ENCODE assay signal across 8 mouse cellular contexts in genomic region chr19:8992769-8993624, GRCm38 (mm10). TPM values are rescaled to one million over a fixed set of nuclear protein-coding genes. Genes with fewer than 3 reads are reported as not detected.
A peak's percentile ranks its signal among the peaks of the same experiment; 100 is the strongest.
DNase-seq lines count a peak whose midpoint lies in the region; ATAC-seq and TF ChIP-seq lines count a peak whose summit lies in the region.

No protein-coding gene starts in this region.

- peaks cover 36% of the 10 kb centered on the region for H3K27me3 ChIP-seq in hindbrain, embryonic 14.5 days (ENCODE audit: control insufficient read depth, insufficient read depth, low read length)

- peak; percentile 67; the same call in 1 of the 2 replicates for TF ChIP-seq CTCF in brain, embryonic 14.5 days (IDR thresholded peaks at IDR 0.05; ENCODE audit: borderline replicate concordance, extremely low read depth, insufficient read depth, insufficient read length)

- ATAC-seq in hindbrain, embryonic 14.5 days (ENCODE audit: low FRiP score) = 0 out of 2 replicates have a peak, but pooled peaks have one; percentile 2
- ATAC-seq in megakaryocyte progenitor cell, adult 5-6 weeks (replicated peaks; ENCODE audit: poor library complexity) = peak; percentile 77
- no peak; the same call in 1 of the 2 replicates for ATAC-seq in erythroblast, adult 5-6 weeks (replicated peaks; ENCODE audit: low FRiP score, poor library complexity, severe bottlenecking)

- DNase-seq in MEL-GATA-1-ER (ENCODE audit: extremely low read depth, low read depth) = peak; percentile 71
- peak; percentile 72 for DNase-seq in brain, embryonic 14.5 days (ENCODE audit: low read depth)
- DNase-seq in frontal cortex, postnatal 36 days (ENCODE audit: low spot score in 2 of 2) = peak; percentile 71 to 72
- peak; percentile 64 for DNase-seq in hindbrain, embryonic 14.5 days (ENCODE audit: low spot score)
- DNase-seq in layer of hippocampus, postnatal 36 days = peak; percentile 73 to 74
- DNase-seq in spleen, adult 12 weeks (ENCODE audit: low spot score) = peak; percentile 57

- H3K9me3 ChIP-seq in hindbrain, embryonic 14.5 days (ENCODE audit: control insufficient read depth, low read length) = no peaks in the 10 kb centered on the region

- H3K36me3 ChIP-seq in hindbrain, embryonic 14.5 days (replicated peaks; ENCODE audit: control insufficient read depth, insufficient read depth) = no peaks in the 10 kb centered on the region

- H3K9ac ChIP-seq in hindbrain, embryonic 14.5 days = no peak overlapping the region

- peaks cover 26% of the 10 kb centered on the region for H3K4me1 ChIP-seq in hindbrain, embryonic 14.5 days (replicated peaks; ENCODE audit: control insufficient read depth, insufficient read depth, low read length)

- no peak overlapping the region for H3K27ac ChIP-seq in hindbrain, embryonic 14.5 days

- TF ChIP-seq POLR2A in brain, embryonic 14.5 days (IDR thresholded peaks at IDR 0.05; ENCODE audit: borderline replicate concordance, extremely low read depth, insufficient read depth, insufficient read length, poor library complexity, severe bottlenecking) = no peak

- H3K4me3 ChIP-seq in hindbrain, embryonic 14.5 days (replicated peaks; ENCODE audit: low read length) = no peak overlapping the region

- H3K4me2 ChIP-seq in hindbrain, embryonic 14.5 days (replicated peaks) = peak overlapping the region; percentile 13; the same call in 1 of the 2 replicates

- WGBS in hindbrain, embryonic 14.5 days = 41% methylated on average over 12 of the region's 12 CpGs

RNA-seq across cellular contexts. Expression of gene Ahnak, which starts 3.9 kb away (rescaled TPM):
- polyA plus RNA-seq in brain, embryonic 14.5 days (2012; rRNA removed) = 2.5 and 6.0 TPM in 2 replicates
- 4.5 and 4.9 TPM in 2 replicates for polyA plus RNA-seq in hindbrain, embryonic 14.5 days (2014; fragmentation: Nextera tagmentation; extraction: Ambion mirVana)
- total RNA-seq in layer of hippocampus, postnatal 36 days (2021) = 10 to 100 TPM; 14.5 to 24.0 TPM
- 6.5 and 10.6 TPM in 2 replicates for total RNA-seq in megakaryocyte progenitor cell, adult 5-6 weeks (2015)
- total RNA-seq in megakaryocyte progenitor cell, adult 5-6 weeks (2017) = 11.7 and 17.2 TPM in 2 replicates
- 19.0 and 20.0 TPM in 2 replicates for total RNA-seq in erythroblast, adult 5-6 weeks (2015; ENCODE audit: low replicate concordance)
- 24.3 and 30.2 TPM in 2 replicates for total RNA-seq in erythroblast, adult 5-6 weeks (2017; ENCODE audit: low replicate concordance)

RNA-seq across cellular contexts. Expression of gene Eef1g, which starts 26.2 kb away (rescaled TPM):
- 371 and 527 TPM in 2 replicates for polyA plus RNA-seq in brain, embryonic 14.5 days (2012; rRNA removed)
- polyA plus RNA-seq in hindbrain, embryonic 14.5 days (2014; fragmentation: Nextera tagmentation; extraction: Ambion mirVana) = 308 and 316 TPM in 2 replicates
- total RNA-seq in layer of hippocampus, postnatal 36 days (2021) = 100 to 1,000 TPM; 233 to 254 TPM
- 1,162 and 1,182 TPM in 2 replicates for total RNA-seq in megakaryocyte progenitor cell, adult 5-6 weeks (2015)
- total RNA-seq in megakaryocyte progenitor cell, adult 5-6 weeks (2017) = 754 and 796 TPM in 2 replicates
- 181 and 213 TPM in 2 replicates for total RNA-seq in erythroblast, adult 5-6 weeks (2015; ENCODE audit: low replicate concordance)
- total RNA-seq in erythroblast, adult 5-6 weeks (2017; ENCODE audit: low replicate concordance) = 105 and 149 TPM in 2 replicates

RNA-seq across cellular contexts. Expression of gene Tut1, which starts 39.4 kb away (rescaled TPM):
- polyA plus RNA-seq in brain, embryonic 14.5 days (2012; rRNA removed) = 25.3 and 31.5 TPM in 2 replicates
- 20.0 and 23.0 TPM in 2 replicates for polyA plus RNA-seq in hindbrain, embryonic 14.5 days (2014; fragmentation: Nextera tagmentation; extraction: Ambion mirVana)
- total RNA-seq in layer of hippocampus, postnatal 36 days (2021) = 10 to 100 TPM; 19.6 to 19.7 TPM
- 6.2 and 8.7 TPM in 2 replicates for total RNA-seq in megakaryocyte progenitor cell, adult 5-6 weeks (2015)
- total RNA-seq in megakaryocyte progenitor cell, adult 5-6 weeks (2017) = 19.9 and 23.8 TPM in 2 replicates
- total RNA-seq in erythroblast, adult 5-6 weeks (2015; ENCODE audit: low replicate concordance) = 1.0 and 2.7 TPM in 2 replicates
- total RNA-seq in erythroblast, adult 5-6 weeks (2017; ENCODE audit: low replicate concordance) = 2.3 and 6.8 TPM in 2 replicates

RNA-seq across cellular contexts. Expression of gene Mta2, which starts 51.3 kb away (rescaled TPM):
- polyA plus RNA-seq in brain, embryonic 14.5 days (2012; rRNA removed) = 35.1 and 57.9 TPM in 2 replicates
- polyA plus RNA-seq in hindbrain, embryonic 14.5 days (2014; fragmentation: Nextera tagmentation; extraction: Ambion mirVana) = 29.3 and 30.3 TPM in 2 replicates
- 10 to 100 TPM; 54.7 to 60.7 TPM for total RNA-seq in layer of hippocampus, postnatal 36 days (2021)
- total RNA-seq in megakaryocyte progenitor cell, adult 5-6 weeks (2015) = 57.9 and 63.7 TPM in 2 replicates
- total RNA-seq in megakaryocyte progenitor cell, adult 5-6 weeks (2017) = 124 and 138 TPM in 2 replicates
- total RNA-seq in erythroblast, adult 5-6 weeks (2015; ENCODE audit: low replicate concordance) = 16.9 and 22.8 TPM in 2 replicates
- 39.5 and 54.4 TPM in 2 replicates for total RNA-seq in erythroblast, adult 5-6 weeks (2017; ENCODE audit: low replicate concordance)
